Mouse (Mus musculus): ENCODE data around the gene Nemf. TPM values are rescaled to one million over a fixed set of nuclear protein-coding genes. Genes with fewer than 3 reads are reported as not detected.

The Nemf gene
- polyA plus RNA-seq, 1 experiment from 2014 or later = 28.3 TPM

- TF ChIP-seq EP300 (IDR thresholded peaks at IDR 0.05; ENCODE audit: low read depth) (no peak), CTCF (IDR thresholded peaks at IDR 0.05; ENCODE audit: low read depth) (no peak)
- DNase-seq (no peak), ATAC-seq (no peak)
- WGBS (ENCODE audit: insufficient replicate concordance) = 73% methylated on average over 8 of the region's 8 CpGs
- Histone ChIP-seq H3K36me3 (replicated peaks; ENCODE audit: insufficient read depth, low read length) (no peaks in the 10 kb centered on the region), H3K27ac (ENCODE audit: low read depth) (no peak overlapping the region), H3K9me3 (ENCODE audit: low read length) (no peaks in the 10 kb centered on the region), H3K27me3 (ENCODE audit: insufficient read depth, low read length) (no peaks in the 10 kb centered on the region), H3K9ac (replicated peaks) (no peak overlapping the region), H3K4me2 (ENCODE audit: low read depth, low read length) (no peak overlapping the region), H3K4me1 (ENCODE audit: insufficient read depth) (no peaks in the 10 kb centered on the region; the same call in 1 of the 2 replicates), H3K4me3 (ENCODE audit: low read depth, low read length) (no peak overlapping the region)
Observed at GRCm38 (mm10) chr12:69287535-69287934, 69.4 kb downstream of the Nemf start.

DNA sequence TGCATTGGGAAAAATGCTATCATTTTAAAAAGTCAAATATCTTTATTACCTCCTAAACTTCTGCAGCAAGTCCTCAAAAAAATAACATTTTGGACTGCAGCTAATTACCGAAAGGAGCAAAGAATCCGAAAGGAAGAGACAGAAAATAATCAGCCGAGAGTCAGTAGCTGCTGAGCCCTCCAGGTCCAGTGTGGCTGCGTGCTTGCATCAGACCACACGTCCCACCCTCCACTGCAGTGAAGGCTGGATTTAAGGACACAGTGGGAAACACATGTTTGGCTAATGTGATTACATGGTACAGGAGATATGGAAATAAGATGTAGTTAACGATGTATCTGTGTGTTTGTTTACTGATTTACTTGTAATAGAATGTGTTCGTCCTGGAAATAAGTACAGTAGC is 73.8 kb downstream of the Nemf start:
- H3K27me3 ChIP-seq (ENCODE audit: insufficient read depth, low read length) = no peaks in the 10 kb centered on the region
- no peak for DNase-seq
- no peak for TF ChIP-seq CTCF (IDR thresholded peaks at IDR 0.05; ENCODE audit: low read depth)
- TF ChIP-seq EP300 (IDR thresholded peaks at IDR 0.05; ENCODE audit: low read depth) = no peak
- no peaks in the 10 kb centered on the region for H3K36me3 ChIP-seq (replicated peaks; ENCODE audit: insufficient read depth, low read length)
- no peak overlapping the region for H3K4me3 ChIP-seq (ENCODE audit: low read depth, low read length)
- WGBS (ENCODE audit: insufficient replicate concordance) = 82% methylated on average over 7 of the region's 7 CpGs
- no peak for ATAC-seq
- no peak overlapping the region for H3K9ac ChIP-seq (replicated peaks)
- no peaks in the 10 kb centered on the region for H3K4me1 ChIP-seq (ENCODE audit: insufficient read depth)
- no peaks in the 10 kb centered on the region for H3K9me3 ChIP-seq (ENCODE audit: low read length)
- no peak overlapping the region for H3K27ac ChIP-seq (ENCODE audit: low read depth)
- no peak overlapping the region for H3K4me2 ChIP-seq (ENCODE audit: low read depth, low read length)

GRCm38 (mm10) chr12:69280915-69281314 is 76.0 kb downstream of the Nemf start:
- ATAC-seq (no peak), DNase-seq (no peak)
- WGBS (ENCODE audit: insufficient replicate concordance) = 91% methylated on average over 3 of the region's 3 CpGs
- H3K4me1 ChIP-seq (ENCODE audit: insufficient read depth) = no peaks in the 10 kb centered on the region
- no peak overlapping the region for H3K9ac ChIP-seq (replicated peaks)
- no peaks in the 10 kb centered on the region for H3K9me3 ChIP-seq (ENCODE audit: low read length)
- no peak overlapping the region for H3K4me3 ChIP-seq (ENCODE audit: low read depth, low read length)
- no peak overlapping the region for H3K27ac ChIP-seq (ENCODE audit: low read depth)
- no peaks in the 10 kb centered on the region for H3K27me3 ChIP-seq (ENCODE audit: insufficient read depth, low read length)
- TF ChIP-seq EP300 (IDR thresholded peaks at IDR 0.05; ENCODE audit: low read depth) (no peak), CTCF (IDR thresholded peaks at IDR 0.05; ENCODE audit: low read depth) (no peak)
- H3K4me2 ChIP-seq (ENCODE audit: low read depth, low read length) = no peak overlapping the region
- H3K36me3 ChIP-seq (replicated peaks; ENCODE audit: insufficient read depth, low read length) = no peaks in the 10 kb centered on the region

DNA sequence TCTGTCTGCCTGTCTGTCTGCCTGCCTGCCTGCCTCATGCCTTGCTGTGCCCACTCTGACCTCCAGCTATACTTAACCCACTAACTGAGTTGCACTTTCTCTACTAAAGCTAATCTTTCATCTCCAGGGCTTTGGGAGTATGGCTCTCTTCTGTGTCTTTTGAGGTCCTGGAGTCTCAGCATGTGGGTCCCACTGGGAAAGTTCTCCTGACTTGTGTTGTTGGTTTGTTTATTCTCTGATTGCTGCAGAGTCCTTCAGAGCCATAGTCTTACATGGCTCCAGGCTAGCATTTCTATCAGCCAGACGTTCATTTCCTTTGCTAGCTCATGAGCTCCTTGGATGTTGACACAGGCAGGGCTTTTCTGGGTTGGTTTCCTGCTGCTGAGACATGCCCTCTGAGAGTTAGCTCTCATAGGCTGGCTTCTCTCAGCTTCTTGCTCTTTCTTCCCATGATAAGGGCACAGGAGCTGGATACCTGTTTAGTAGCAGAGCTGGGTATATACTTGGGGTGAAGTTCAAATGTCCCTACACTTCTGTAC is 77.0 kb downstream of the Nemf start:
- TF ChIP-seq EP300 (IDR thresholded peaks at IDR 0.05; ENCODE audit: low read depth) = no peak
- no peak for TF ChIP-seq CTCF (IDR thresholded peaks at IDR 0.05; ENCODE audit: low read depth)
- DNase-seq = no peak
- no peaks in the 10 kb centered on the region for H3K4me1 ChIP-seq (ENCODE audit: insufficient read depth)
- no peak overlapping the region for H3K27ac ChIP-seq (ENCODE audit: low read depth)
- H3K27me3 ChIP-seq (ENCODE audit: insufficient read depth, low read length) = no peaks in the 10 kb centered on the region
- H3K4me2 ChIP-seq (ENCODE audit: low read depth, low read length) = no peak overlapping the region
- WGBS (ENCODE audit: insufficient replicate concordance) = 4% methylated on average over 1 of the region's 1 CpGs
- no peaks in the 10 kb centered on the region for H3K9me3 ChIP-seq (ENCODE audit: low read length)
- ATAC-seq = no peak
- H3K9ac ChIP-seq (replicated peaks) = no peak overlapping the region
- H3K36me3 ChIP-seq (replicated peaks; ENCODE audit: insufficient read depth, low read length) = no peaks in the 10 kb centered on the region
- no peak overlapping the region for H3K4me3 ChIP-seq (ENCODE audit: low read depth, low read length)

- H3K27ac ChIP-seq (ENCODE audit: low read depth) = no peak overlapping the region
- TF ChIP-seq CTCF (IDR thresholded peaks at IDR 0.05; ENCODE audit: low read depth) (no peak), EP300 (IDR thresholded peaks at IDR 0.05; ENCODE audit: low read depth) (no peak)
- no peak for DNase-seq
- no peak overlapping the region for H3K4me3 ChIP-seq (ENCODE audit: low read depth, low read length)
- no peaks in the 10 kb centered on the region for H3K4me1 ChIP-seq (ENCODE audit: insufficient read depth)
- no peaks in the 10 kb centered on the region for H3K36me3 ChIP-seq (replicated peaks; ENCODE audit: insufficient read depth, low read length)
- ATAC-seq = no peak
- H3K9me3 ChIP-seq (ENCODE audit: low read length) = no peaks in the 10 kb centered on the region
- H3K27me3 ChIP-seq (ENCODE audit: insufficient read depth, low read length) = no peaks in the 10 kb centered on the region
- no peak overlapping the region for H3K4me2 ChIP-seq (ENCODE audit: low read depth, low read length)
- no peak overlapping the region for H3K9ac ChIP-seq (replicated peaks)
- WGBS (ENCODE audit: insufficient replicate concordance) = 93% methylated on average over 2 of the region's 2 CpGs
Observed at GRCm38 (mm10) chr12:69268956-69269355, 88.0 kb downstream of the Nemf start.

DNA sequence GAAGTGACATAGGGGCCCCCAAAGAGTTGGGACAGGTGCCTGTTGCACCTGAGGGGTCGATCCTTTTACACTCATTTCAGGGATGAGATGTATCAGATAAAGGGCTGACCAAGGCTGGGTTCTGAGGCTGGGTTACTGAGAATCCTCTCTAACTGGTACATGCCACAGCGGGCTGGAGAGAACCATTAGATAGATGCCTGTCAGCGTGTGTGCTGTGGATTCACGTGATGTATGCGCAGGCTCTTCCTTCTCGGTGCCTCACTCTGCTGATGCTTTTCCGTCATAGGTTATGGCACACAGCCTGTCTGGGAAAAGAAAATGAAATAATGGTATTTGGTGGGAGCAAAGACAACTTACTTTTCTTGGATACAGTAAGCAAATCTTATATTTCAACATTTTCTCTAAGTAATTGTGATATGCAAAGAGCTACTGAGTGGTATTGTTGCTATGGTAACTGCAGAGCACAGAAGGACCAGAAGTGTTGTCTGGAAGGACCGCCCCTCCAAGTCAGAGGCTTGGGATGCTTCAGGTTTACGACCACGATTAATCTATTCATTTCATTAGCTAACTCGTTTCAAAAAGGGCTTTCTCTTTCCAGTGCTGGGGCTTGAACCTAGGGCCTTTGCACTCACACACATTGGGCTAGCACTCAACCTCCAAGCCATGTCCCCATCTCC is 88.9 kb downstream of the Nemf start:
- Histone ChIP-seq H3K27me3 (ENCODE audit: insufficient read depth, low read length) (no peaks in the 10 kb centered on the region), H3K27ac (ENCODE audit: low read depth) (no peak overlapping the region), H3K36me3 (replicated peaks; ENCODE audit: insufficient read depth, low read length) (no peaks in the 10 kb centered on the region), H3K4me2 (ENCODE audit: low read depth, low read length) (no peak overlapping the region), H3K4me3 (ENCODE audit: low read depth, low read length) (no peak overlapping the region), H3K4me1 (ENCODE audit: insufficient read depth) (no peaks in the 10 kb centered on the region), H3K9me3 (ENCODE audit: low read length) (no peaks in the 10 kb centered on the region), H3K9ac (replicated peaks) (no peak overlapping the region)
- ATAC-seq (no peak), DNase-seq (no peak)
- TF ChIP-seq CTCF (IDR thresholded peaks at IDR 0.05; ENCODE audit: low read depth) (no peak), EP300 (IDR thresholded peaks at IDR 0.05; ENCODE audit: low read depth) (no peak)
- WGBS (ENCODE audit: insufficient replicate concordance) = 86% methylated on average over 11 of the region's 11 CpGs

All from liver, postnatal 0 days (tissue).